Mouse (Mus musculus) kidney, adult 8-10 months (tissue): ENCODE measurements around the gene Khdc4.

Experiments
- DNase-seq, 2 experiments: peaks; one replicate each; pipeline ENCODE4 v3.0.0; 2022

Khdc4 gene

GRCm38 (mm10) chr3:88738641-88739040 is 53.0 kb downstream of the Khdc4 start:
- peak; percentile 51 to 79 for DNase-seq

GRCm38 (mm10) chr3:88740147-88740546 is 54.5 kb downstream of the Khdc4 start:
- DNase-seq = no peak

GRCm38 (mm10) chr3:88745534-88745933 is 59.9 kb downstream of the Khdc4 start:
- no peak for DNase-seq

- DNase-seq = no peak
Measured at GRCm38 (mm10) chr3:88746139-88746870, 60.7 kb downstream of the Khdc4 start.

GRCm38 (mm10) chr3:88746871-88747231 is 61.2 kb downstream of the Khdc4 start:
- DNase-seq = peak; percentile 28 to 33

- DNase-seq = peak in 1 of 2 experiments; percentile 17
Measured at GRCm38 (mm10) chr3:88754283-88754682, 68.7 kb downstream of the Khdc4 start.

- DNase-seq = no peak
Measured at GRCm38 (mm10) chr3:88755541-88755940, 69.9 kb downstream of the Khdc4 start.

GRCm38 (mm10) chr3:88756276-88756675 is 70.7 kb downstream of the Khdc4 start:
- no peak for DNase-seq

- peak in 1 of 2 experiments; percentile 24 for DNase-seq
Measured at GRCm38 (mm10) chr3:88758045-88758500, 72.5 kb downstream of the Khdc4 start.

GRCm38 (mm10) chr3:88761619-88762018 is 76.0 kb downstream of the Khdc4 start:
- DNase-seq = no peak

GRCm38 (mm10) chr3:88762401-88762831 is 76.8 kb downstream of the Khdc4 start:
- no peak for DNase-seq
